Mouse (Mus musculus): ENCODE data around the gene Susd1.

- no peak for TF ChIP-seq POLR2A (IDR thresholded peaks at IDR 0.05; ENCODE audit: insufficient read depth, low read depth, low read length)
- TF ChIP-seq CTCF (IDR thresholded peaks at IDR 0.05; ENCODE audit: insufficient read depth, low read depth, low read length) = no peak
Measured at GRCm38 (mm10) chr4:59332089-59332488, 106.3 kb downstream of the Susd1 start.
